Mouse (Mus musculus): ENCODE measurements around the gene Mttp.

GRCm38 (mm10) chr3:138041591-138042301 is 103.0 kb downstream of the Mttp start:
- TF ChIP-seq CTCF (IDR thresholded peaks at IDR 0.05; ENCODE audit: borderline replicate concordance, insufficient read depth, low read length): no peak
- no peak for TF ChIP-seq POLR2A (IDR thresholded peaks at IDR 0.05; ENCODE audit: low read depth, low read length)

All from embryonic fibroblast, embryonic 13.5 days (primary cell).